Mouse (Mus musculus) liver, postnatal 0 days (tissue): ENCODE data around the gene Rcn2.

Experiments used
- CTCF ChIP-seq: sonication (generic); IDR thresholded peaks from 2 replicates; pipeline ENCODE4 v1.5.1; 2016; ENCODE audit warnings: antibody characterized with exemption, low read depth
- EP300 ChIP-seq: IDR thresholded peaks from 2 replicates; pipeline ENCODE4 v1.6.1; 2016; ENCODE audit warnings: antibody characterized with exemption, low read depth, mild to moderate bottlenecking

GRCm38 (mm10) chr9:56089778-56090520, 48.3 kb downstream of the Rcn2 start, which contains the start of gene Pstpip1:
- TF ChIP-seq CTCF = no peak
- no peak for TF ChIP-seq EP300
